Mouse (Mus musculus) midbrain, embryonic 14.5 days (tissue): Measurements from ENCODE around the gene Usp50. TPM values are rescaled to one million over a fixed set of nuclear protein-coding genes. Genes with fewer than 3 reads are reported as not detected.

ENCODE experiments used
- ATAC-seq: fragments of 200-750 bp; cut with Nextera tagmentation; 2 replicates; pipeline ENCODE4 v1.8.0; 2017; ENCODE audit warnings: moderate number of reproducible peaks, moderate library complexity; ENCODE audit not compliant: low FRiP score, low TSS enrichment
- DNase-seq: peaks from one replicate; pipeline ENCODE4 v3.0.0-alpha.2; 2015
- H3K27ac ChIP-seq: fragments of 300-500 bp; sonication (generic); replicated peaks from 2 replicates; pipeline ENCODE4 v1.5.1; 2014; ENCODE audit warnings: mild to moderate bottlenecking, low read depth, low read length, moderate library complexity
- H3K27me3 ChIP-seq: fragments of 300-500 bp; sonication (generic); 2 replicates; pipeline ENCODE4 v1.6.1; 2014; ENCODE audit warnings: low read length, control low read depth, mixed read lengths; ENCODE audit not compliant: control insufficient read depth, insufficient read depth
- H3K36me3 ChIP-seq: fragments of 300-500 bp; sonication (generic); 2 replicates; pipeline ENCODE4 v1.6.1; 2014; ENCODE audit warnings: low read length, control low read depth; ENCODE audit not compliant: control insufficient read depth, insufficient read depth
- H3K4me1 ChIP-seq: fragments of 300-500 bp; sonication (generic); 2 replicates; pipeline ENCODE4 v1.6.1; 2014; ENCODE audit warnings: mild to moderate bottlenecking, antibody characterized with exemption, low read length, control low read depth; ENCODE audit not compliant: control insufficient read depth, insufficient read depth
- H3K4me2 ChIP-seq: fragments of 300-500 bp; sonication (generic); 2 replicates; pipeline ENCODE4 v1.6.1; 2014; ENCODE audit warnings: mild to moderate bottlenecking, low read length, moderate library complexity
- H3K4me3 ChIP-seq: fragments of 300-500 bp; sonication (generic); replicated peaks from 2 replicates; pipeline ENCODE4 v1.5.1; 2014; ENCODE audit warnings: low read depth, low read length
- H3K9ac ChIP-seq: fragments of 300-500 bp; sonication (generic); replicated peaks from 2 replicates; pipeline ENCODE4 v1.6.1; 2014; ENCODE audit warnings: mild to moderate bottlenecking, low read length, moderate library complexity
- H3K9me3 ChIP-seq: fragments of 300-500 bp; sonication (generic); 2 replicates; pipeline ENCODE4 v1.6.1; 2016; ENCODE audit warnings: low read length, control low read depth, mixed read lengths; ENCODE audit not compliant: control insufficient read depth
- WGBS: fragments of 180-500 bp; shearing (Covaris S2); extraction: QIAGEN DNeasy Blood & Tissue Kit; methylation state at CpG from one replicate; pipeline ENCODE4 v1.1.7; 2014; 5-methylcytosine and 5-hydroxymethylcytosine counted together
- polyA plus RNA-seq: library from polyadenylated mRNA; unstranded; fragments of >200 nt; fragmentation: Nextera tagmentation; extraction: Ambion mirVana; gene quantifications from 2 replicates; pipeline ENCODE4 v1.2.1, GENCODE M21; 2014

The Usp50 gene
- polyA plus RNA-seq, result 3.1 TPM in 2 replicates

DNA sequence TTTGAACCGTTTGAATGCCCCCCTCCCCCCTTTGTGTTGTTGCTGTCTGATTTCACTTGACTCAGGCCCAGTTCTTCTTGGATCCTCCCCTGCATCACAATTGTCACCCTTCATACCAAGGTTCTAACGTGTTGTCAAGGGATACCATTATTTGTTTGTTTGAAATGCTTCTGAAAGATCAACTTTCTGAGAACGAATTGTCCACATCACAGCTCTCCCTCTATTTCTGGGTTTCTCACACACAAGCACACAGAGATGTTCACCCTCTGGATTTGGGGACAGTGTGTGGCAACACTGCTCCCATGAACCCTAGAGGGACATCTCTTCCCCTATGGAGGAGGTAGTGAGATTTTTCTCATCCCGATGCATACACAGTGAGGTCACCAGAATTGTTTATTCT, at the start of gene Usp50:
Gene Usp50 (minus strand): TSS at position 101 of the 400 bp plus-strand sequence.
- ATAC-seq (no peak), DNase-seq (no peak)
- H3K36me3 ChIP-seq, result no peaks in the 10 kb centered on the region
- 61% methylated on average over 4 of the region's 4 CpGs for WGBS
- H3K27ac ChIP-seq, result no peak within 1 kb of the TSS
- no peaks in the 10 kb centered on the region for H3K27me3 ChIP-seq
- no peak within 1 kb of the TSS for H3K4me2 ChIP-seq
- no peaks in the 10 kb centered on the region for H3K9me3 ChIP-seq
- no peaks in the 10 kb centered on the region for H3K4me1 ChIP-seq
- no peak within 1 kb of the TSS for H3K4me3 ChIP-seq
- H3K9ac ChIP-seq, result no peak within 1 kb of the TSS

DNA sequence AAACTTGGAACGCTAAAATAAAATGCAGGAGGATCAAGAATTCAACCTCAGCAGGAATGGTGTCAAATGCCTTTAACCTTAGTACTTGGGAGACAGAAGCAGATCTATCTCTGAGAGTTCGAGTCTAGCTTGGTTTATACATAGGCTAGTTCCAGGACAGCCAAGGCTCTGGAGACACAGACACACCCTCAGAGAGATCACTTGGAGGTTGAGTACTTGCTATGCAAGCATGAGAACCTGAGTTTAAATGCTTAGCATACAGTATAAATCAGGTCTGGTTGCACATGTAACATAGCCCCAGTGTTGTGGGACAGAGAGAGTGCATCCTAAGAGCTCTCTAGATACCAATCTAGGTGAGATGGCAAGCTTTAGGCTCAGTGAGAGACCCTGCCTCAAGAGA, 34.1 kb upstream of the Usp50 start:
- H3K4me2 ChIP-seq, result no peak overlapping the region
- ATAC-seq, result no peak
- no peak overlapping the region for H3K4me3 ChIP-seq
- 89% methylated on average over 2 of the region's 2 CpGs for WGBS
- H3K9ac ChIP-seq, result no peak overlapping the region
- DNase-seq, result no peak
- H3K4me1 ChIP-seq, result no peaks in the 10 kb centered on the region
- no peak overlapping the region for H3K27ac ChIP-seq
- H3K36me3 ChIP-seq, result peaks cover 58% of the 10 kb centered on the region
- no peaks in the 10 kb centered on the region for H3K27me3 ChIP-seq
- H3K9me3 ChIP-seq, result no peaks in the 10 kb centered on the region

DNA sequence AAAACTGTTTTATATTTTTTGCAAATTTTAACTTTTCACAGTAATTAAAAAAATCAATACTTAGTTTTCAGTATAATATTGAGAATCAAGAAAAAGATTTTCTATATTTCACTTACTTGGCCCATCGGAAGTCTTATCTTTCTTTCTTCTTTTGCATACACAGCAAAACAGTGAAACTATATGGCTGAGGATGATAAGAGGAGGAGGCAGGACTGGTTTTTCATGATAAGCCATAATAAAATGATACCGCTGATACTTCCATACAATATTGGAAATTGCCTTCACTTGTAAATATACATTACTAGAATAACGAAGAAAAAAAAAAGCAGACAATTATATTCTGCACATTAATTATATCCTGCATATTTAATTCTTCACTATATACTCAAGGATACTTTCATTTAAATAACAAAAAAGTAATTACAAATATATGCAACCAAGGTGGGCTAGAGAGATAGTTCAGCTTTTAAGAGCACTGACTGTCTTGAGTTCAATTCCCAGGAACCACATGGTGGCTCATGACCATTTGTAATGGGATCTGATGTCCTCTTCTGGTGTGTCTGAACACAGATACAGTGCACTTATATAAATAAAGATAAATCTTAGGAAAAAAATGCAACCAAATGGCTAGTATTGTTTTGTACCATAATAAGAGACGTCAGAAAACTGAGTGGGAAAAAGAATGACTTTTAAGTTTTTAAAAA, 33.5 kb upstream of the Usp50 start:
- Histone ChIP-seq H3K9me3 (no peaks in the 10 kb centered on the region), H3K4me3 (no peak overlapping the region), H3K27ac (no peak overlapping the region), H3K4me1 (no peaks in the 10 kb centered on the region), H3K9ac (no peak overlapping the region), H3K36me3 (peaks cover 61% of the 10 kb centered on the region), H3K27me3 (no peaks in the 10 kb centered on the region), H3K4me2 (no peak overlapping the region)
- 94% methylated on average over 4 of the region's 4 CpGs for WGBS
- DNase-seq (no peak), ATAC-seq (no peak)

DNA sequence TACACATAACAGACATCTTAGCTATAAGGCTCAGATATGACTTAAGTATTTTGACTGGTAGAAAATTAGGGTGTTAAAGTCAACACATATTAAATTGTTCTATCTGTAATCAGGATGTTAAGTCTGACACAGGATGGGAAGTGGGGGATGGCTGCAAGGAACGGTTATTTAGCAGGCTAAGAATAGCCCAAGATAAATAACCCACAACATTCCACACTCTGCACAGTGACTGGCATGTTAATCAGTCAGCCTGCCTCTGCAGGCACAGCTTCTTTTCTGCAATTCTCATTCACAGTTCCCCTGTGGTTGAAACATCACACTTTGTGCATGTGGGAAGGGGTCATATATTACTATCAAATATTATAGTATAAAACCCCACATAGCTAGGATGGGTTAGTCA, 32.6 kb upstream of the Usp50 start:
- Histone ChIP-seq H3K36me3 (peaks cover 63% of the 10 kb centered on the region), H3K27ac (no peak overlapping the region), H3K4me2 (no peak overlapping the region), H3K27me3 (no peaks in the 10 kb centered on the region), H3K9ac (no peak overlapping the region), H3K9me3 (no peaks in the 10 kb centered on the region), H3K4me1 (no peaks in the 10 kb centered on the region), H3K4me3 (no peak overlapping the region)
- DNase-seq (no peak), ATAC-seq (no peak)
- 46% methylated on average over 1 of the region's 1 CpGs for WGBS

DNA sequence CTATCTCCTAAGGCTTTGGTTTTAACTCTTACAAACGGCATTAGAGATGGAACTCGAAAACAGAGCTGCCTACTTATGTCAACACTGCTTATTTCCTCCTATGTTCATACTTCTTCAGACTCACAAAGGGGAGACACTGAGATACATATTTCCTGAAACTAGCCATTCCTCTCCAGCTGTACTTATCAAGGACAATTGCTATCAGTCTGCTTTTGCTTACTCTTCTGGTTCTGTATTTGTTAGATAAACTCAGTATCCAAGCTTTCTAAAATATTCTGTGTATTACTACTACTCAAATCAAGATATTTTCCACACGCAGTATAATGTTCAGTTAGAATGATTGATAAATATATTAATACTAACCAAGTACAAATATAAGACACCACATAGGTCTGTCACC, 18.7 kb upstream of the Usp50 start:
- Histone ChIP-seq H3K9me3 (no peaks in the 10 kb centered on the region), H3K4me1 (no peaks in the 10 kb centered on the region), H3K27me3 (no peaks in the 10 kb centered on the region), H3K9ac (no peak overlapping the region), H3K36me3 (peaks cover 62% of the 10 kb centered on the region), H3K27ac (no peak overlapping the region), H3K4me3 (no peak overlapping the region), H3K4me2 (no peak overlapping the region)
- DNase-seq (no peak), ATAC-seq (no peak)
- 96% methylated on average over 3 of the region's 3 CpGs for WGBS

DNA sequence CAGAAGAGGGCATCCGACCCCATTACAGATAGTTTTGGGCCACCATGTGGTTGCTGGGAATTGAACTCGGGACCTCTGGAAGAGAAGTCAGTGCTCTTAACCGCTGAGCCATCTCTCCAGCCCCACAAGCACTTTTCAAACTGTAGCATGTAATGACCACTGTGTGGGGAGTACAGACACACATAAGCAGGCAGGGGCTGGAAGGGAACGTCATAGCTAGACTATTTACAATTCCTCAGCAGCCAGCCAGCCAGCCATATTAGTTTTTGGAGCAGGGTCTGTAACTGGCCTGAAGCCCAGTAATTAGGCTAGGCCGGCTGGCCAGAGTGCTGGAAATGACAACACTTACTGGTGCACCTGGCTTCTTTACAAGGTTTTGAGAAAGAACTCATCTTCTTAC, 15.2 kb upstream of the Usp50 start:
- no peaks in the 10 kb centered on the region for H3K27me3 ChIP-seq
- no peak overlapping the region for H3K4me2 ChIP-seq
- no peak for DNase-seq
- H3K9me3 ChIP-seq, result no peaks in the 10 kb centered on the region
- no peak overlapping the region for H3K27ac ChIP-seq
- peaks cover 75% of the 10 kb centered on the region for H3K36me3 ChIP-seq
- H3K4me3 ChIP-seq, result no peak overlapping the region
- no peak for ATAC-seq
- 92% methylated on average over 5 of the region's 5 CpGs for WGBS
- H3K4me1 ChIP-seq, result no peaks in the 10 kb centered on the region
- no peak overlapping the region for H3K9ac ChIP-seq

DNA sequence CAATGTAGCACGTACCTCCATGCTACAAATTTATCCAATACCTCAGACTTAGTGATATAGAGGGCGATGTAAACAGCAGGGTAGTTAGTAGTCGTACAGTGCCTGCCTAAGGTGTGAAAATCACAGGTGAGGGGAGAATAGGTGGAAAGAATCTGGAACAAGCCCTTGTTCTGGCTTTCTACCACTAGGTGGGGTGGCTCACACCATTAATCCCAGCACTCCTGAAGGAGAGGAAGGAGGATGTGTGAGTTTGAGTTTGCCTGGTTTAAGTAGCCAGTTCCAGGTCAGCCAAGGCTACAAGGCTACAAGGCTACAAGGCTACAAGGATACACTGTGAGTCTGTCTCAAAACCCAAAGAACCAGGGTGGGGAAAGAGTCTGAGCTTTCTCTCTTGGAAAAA, 12.4 kb upstream of the Usp50 start:
- ATAC-seq, result no peak
- Histone ChIP-seq H3K27ac (no peak overlapping the region), H3K36me3 (peaks cover 77% of the 10 kb centered on the region)

DNA sequence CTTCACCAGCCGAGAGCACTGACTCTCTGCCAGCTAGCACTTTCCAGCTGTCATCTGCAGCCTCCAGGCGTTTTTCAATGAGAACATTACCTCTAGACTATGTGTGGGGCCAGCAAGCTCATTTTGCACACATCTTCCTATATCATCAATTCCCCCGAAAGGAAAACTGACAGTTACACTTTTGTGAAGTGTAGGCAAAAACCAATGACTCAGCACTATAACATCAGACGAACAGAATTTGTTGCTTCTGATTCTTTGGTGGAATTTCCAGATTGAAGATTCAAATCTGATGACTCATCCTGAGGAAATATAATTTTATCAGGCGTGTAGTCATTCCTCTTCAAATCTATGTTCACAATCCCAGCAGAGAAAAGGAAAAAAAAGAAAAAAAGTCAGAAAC, 9.3 kb upstream of the Usp50 start:
- no peak overlapping the region for H3K4me3 ChIP-seq
- H3K4me1 ChIP-seq, result no peaks in the 10 kb centered on the region
- no peaks in the 10 kb centered on the region for H3K27me3 ChIP-seq
- H3K36me3 ChIP-seq, result peaks cover 64% of the 10 kb centered on the region
- ATAC-seq (no peak), DNase-seq (no peak)
- H3K9ac ChIP-seq, result no peak overlapping the region
- H3K4me2 ChIP-seq, result no peak overlapping the region
- no peak overlapping the region for H3K27ac ChIP-seq
- 84% methylated on average over 5 of the region's 5 CpGs for WGBS
- no peaks in the 10 kb centered on the region for H3K9me3 ChIP-seq

More for the DNA sequence above, 12.4 kb upstream of the Usp50 start:
- Histone ChIP-seq H3K9me3 (no peaks in the 10 kb centered on the region), H3K4me1 (no peaks in the 10 kb centered on the region), H3K27me3 (no peaks in the 10 kb centered on the region), H3K4me2 (no peak overlapping the region), H3K4me3 (no peak overlapping the region), H3K9ac (no peak overlapping the region)
- WGBS, result 94% methylated on average over 3 of the region's 3 CpGs
- peak; percentile 7 for DNase-seq

DNA sequence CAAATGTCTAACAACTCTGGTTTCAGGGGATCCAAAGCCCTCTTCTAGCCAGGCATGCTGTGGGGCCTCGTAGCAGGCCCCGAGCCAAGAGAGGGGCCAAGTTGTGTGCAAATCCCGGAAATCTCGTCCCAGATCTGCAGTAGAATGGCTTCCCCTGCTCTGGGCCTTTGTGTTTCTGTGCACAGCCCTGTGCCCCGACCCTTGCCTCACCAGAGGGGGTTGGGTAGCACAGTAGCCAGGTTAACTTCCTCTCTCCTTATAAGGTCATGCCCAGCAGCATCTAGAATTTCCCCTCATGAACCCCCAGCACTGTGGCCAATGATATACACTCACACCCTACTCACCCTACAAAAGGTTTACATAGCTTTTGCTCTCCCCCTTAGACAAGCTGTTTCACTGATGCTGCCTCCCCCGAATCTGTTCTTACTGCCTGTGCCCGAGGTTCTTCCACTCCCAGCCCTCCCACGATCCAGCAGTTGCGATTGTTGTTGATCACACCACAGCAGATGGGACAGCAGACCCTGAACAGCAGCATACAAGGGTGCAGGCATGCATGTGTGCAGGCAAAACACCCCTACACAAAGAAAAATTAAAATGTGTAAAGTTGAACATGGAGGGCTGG, 4.6 kb upstream of the Usp50 start:
- no peak for ATAC-seq

More for the DNA sequence above, 4.6 kb upstream of the Usp50 start:
- Histone ChIP-seq H3K9me3 (no peaks in the 10 kb centered on the region), H3K27me3 (no peaks in the 10 kb centered on the region), H3K4me1 (no peaks in the 10 kb centered on the region), H3K4me3 (no peak overlapping the region), H3K4me2 (no peak overlapping the region), H3K9ac (no peak overlapping the region), H3K36me3 (peaks cover 30% of the 10 kb centered on the region), H3K27ac (no peak overlapping the region)
- WGBS, result 58% methylated on average over 9 of the region's 9 CpGs
- DNase-seq, result peak; percentile 3
